Mouse (Mus musculus) liver, adult 2 months (tissue): ENCODE measurements around the gene Rbm15b. TPM values are rescaled to one million over a fixed set of nuclear protein-coding genes. Genes with fewer than 3 reads are reported as not detected.

Experiments used
- DNase-seq: peaks from one replicate; pipeline ENCODE4 v3.0.0-alpha.2; 2011; ENCODE audit warnings: low read depth, low spot score; ENCODE audit errors: extremely low read depth
- H3K27ac ChIP-seq: fragments of 200-500 bp; replicated peaks from 2 replicates; pipeline ENCODE4 v1.5.1; 2012; ENCODE audit warnings: low read depth, mild to moderate bottlenecking, control low read depth, inconsistent platforms, low read length; ENCODE audit not compliant: insufficient read depth
- H3K27me3 ChIP-seq: fragments of 200-500 bp; 2 replicates; pipeline ENCODE4 v1.6.1; 2012; ENCODE audit warnings: mild to moderate bottlenecking, moderate library complexity, low read length, inconsistent platforms; ENCODE audit not compliant: control insufficient read depth, insufficient read depth
- H3K36me3 ChIP-seq: fragments of 200-500 bp; 2 replicates; pipeline ENCODE4 v1.6.1; 2012; ENCODE audit warnings: low read length, inconsistent platforms; ENCODE audit not compliant: control insufficient read depth, insufficient read depth
- H3K4me1 ChIP-seq: fragments of 200-500 bp; 2 replicates; pipeline ENCODE4 v1.6.1; 2011; ENCODE audit warnings: low read length; ENCODE audit not compliant: control insufficient read depth, insufficient read depth
- H3K4me3 ChIP-seq: fragments of 200-500 bp; 2 replicates; pipeline ENCODE4 v1.5.1; 2011; ENCODE audit warnings: low read depth, mild to moderate bottlenecking, control low read depth, low read length, moderate library complexity; ENCODE audit not compliant: insufficient read depth
- H3K79me2 ChIP-seq: fragments of 200-500 bp; 2 replicates; pipeline ENCODE4 v1.6.1; 2012; ENCODE audit warnings: inconsistent platforms, mild to moderate bottlenecking, low read length, moderate library complexity; ENCODE audit not compliant: control insufficient read depth, insufficient read depth
- H3K9ac ChIP-seq: fragments of 200-500 bp; 2 replicates; pipeline ENCODE4 v1.6.1; 2012; ENCODE audit warnings: low read depth, mild to moderate bottlenecking, control low read depth, inconsistent platforms, low read length
- CTCF ChIP-seq: fragments of 200-500 bp; IDR thresholded peaks from 2 replicates; pipeline ENCODE4 v1.5.1; 2011; ENCODE audit warnings: low read depth, low read length, control low read depth
- POLR2A ChIP-seq: fragments of 200-500 bp; IDR thresholded peaks from 2 replicates; pipeline ENCODE4 v1.6.1; 2011; ENCODE audit warnings: low read length, control low read depth; ENCODE audit not compliant: insufficient read depth; ENCODE audit errors: extremely low read depth
- WGBS: fragments of 180-500 bp; shearing (Covaris S2); methylation state at CpG from one replicate; pipeline ENCODE4 v1.1.7; 2018; 5-methylcytosine and 5-hydroxymethylcytosine counted together
- polyA plus RNA-seq: library from polyadenylated mRNA; depleted of rRNA; stranded (reverse); fragments of >200 nt; gene quantifications from 2 replicates; pipeline ENCODE4 v1.2.3, GENCODE M21; 2012
- total RNA-seq: library from RNA; depleted of rRNA; stranded (reverse); fragments of >200 nt; gene quantifications from 2 replicates; pipeline ENCODE4 v1.2.3, GENCODE M21; 2014

The Rbm15b gene
- total and polyA plus RNA-seq, 2 experiments = 4.8 to 4.9 TPM

DNA sequence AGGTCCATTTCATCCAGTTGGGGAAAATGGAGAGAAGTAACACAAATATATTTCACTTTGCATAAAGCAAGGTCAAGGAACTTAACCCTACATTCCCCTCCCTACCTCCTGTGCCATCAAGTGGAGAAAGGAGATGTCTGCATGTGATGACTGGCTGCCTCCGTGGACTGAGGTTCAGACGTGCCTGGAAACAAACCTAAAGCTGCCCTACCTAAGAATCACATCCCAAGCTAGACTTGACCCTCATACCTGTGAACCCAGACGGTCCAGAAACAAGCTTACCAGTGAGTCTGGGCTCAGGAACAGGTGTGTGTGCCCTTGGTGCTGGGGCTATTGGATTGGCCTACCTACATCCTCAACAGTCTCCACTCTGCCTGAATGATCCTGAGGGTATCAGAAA is 6.1 kb upstream of the Rbm15b start:
- H3K27me3 ChIP-seq = no peaks in the 10 kb centered on the region
- DNase-seq = no peak
- H3K4me3 ChIP-seq = no peak overlapping the region
- peaks cover 6% of the 10 kb centered on the region; the same call in 1 of the 2 replicates for H3K79me2 ChIP-seq
- no peak overlapping the region for H3K9ac ChIP-seq
- H3K36me3 ChIP-seq = peaks cover 20% of the 10 kb centered on the region
- no peak for TF ChIP-seq POLR2A
- TF ChIP-seq CTCF = no peak
- WGBS = 73% methylated on average over 3 of the region's 3 CpGs
- H3K27ac ChIP-seq = no peak overlapping the region
- H3K4me1 ChIP-seq = peaks cover 19% of the 10 kb centered on the region

DNA sequence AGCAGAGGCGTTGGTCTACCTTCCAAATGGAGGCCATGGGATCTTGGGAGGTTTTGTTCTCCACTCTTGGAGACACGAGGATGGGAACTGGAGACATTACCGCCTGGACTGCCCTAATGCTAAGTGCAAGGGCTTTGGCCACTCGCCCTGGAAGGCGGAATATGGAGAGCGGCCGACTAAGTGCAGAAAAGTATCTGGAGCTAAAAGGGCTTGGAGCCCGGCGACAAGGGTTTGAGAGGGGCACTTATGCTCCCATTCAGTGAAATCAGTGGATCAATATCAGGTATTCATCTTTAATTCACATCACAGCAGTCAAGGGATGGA is 5.3 kb upstream of the Rbm15b start:
- Histone ChIP-seq H3K27ac (peak overlapping the region; percentile 89), H3K27me3 (no peaks in the 10 kb centered on the region), H3K36me3 (peaks cover 24% of the 10 kb centered on the region), H3K4me1 (peaks cover 22% of the 10 kb centered on the region), H3K79me2 (peaks cover 6% of the 10 kb centered on the region; the same call in 1 of the 2 replicates), H3K9ac (peak overlapping the region; percentile 74), H3K4me3 (peak overlapping the region; percentile 72)
- DNase-seq = no peak
- TF ChIP-seq CTCF (no peak), POLR2A (no peak)
- 0% methylated on average over 9 of the region's 9 CpGs for WGBS

DNA sequence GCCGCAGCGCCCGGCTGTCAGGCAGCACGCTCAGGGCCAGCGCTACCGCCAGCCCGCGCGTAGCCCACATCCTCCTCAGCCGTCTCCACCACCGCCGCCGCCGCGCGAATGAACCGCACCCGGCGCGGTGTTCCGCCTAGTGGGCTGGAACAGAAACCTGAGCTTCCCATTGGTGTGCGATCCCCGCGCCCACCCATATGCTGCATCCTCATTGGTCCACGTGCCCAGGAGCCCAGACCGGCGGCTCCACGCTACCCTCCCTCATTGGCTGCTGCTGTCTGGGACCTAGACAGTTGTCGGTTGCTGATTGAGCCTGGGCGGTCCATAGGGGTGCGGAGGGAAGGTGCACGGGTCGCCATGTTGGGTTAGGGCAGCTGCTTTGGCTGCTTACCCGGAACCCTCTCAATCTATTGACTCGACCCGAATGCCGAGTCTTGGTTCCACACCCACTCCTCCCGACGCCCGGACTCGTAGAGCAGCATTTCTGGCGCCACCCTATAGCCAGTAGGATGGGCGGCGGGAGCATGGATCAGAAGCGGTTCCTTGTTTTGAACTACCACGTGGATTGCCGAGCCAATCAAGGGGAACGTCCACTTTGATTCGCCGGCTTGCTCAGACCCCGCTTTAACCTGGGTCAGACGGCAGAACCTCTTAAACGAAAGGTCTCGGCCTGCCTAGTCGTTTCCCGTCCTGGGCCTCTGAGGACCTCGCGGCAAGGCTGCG is 4.8 kb upstream of the Rbm15b start, which contains the start of gene Manf:
TSS of gene Manf (minus strand) at position 151 of the 723 bp plus-strand sequence.
- peak; percentile 95 for DNase-seq

DNA sequence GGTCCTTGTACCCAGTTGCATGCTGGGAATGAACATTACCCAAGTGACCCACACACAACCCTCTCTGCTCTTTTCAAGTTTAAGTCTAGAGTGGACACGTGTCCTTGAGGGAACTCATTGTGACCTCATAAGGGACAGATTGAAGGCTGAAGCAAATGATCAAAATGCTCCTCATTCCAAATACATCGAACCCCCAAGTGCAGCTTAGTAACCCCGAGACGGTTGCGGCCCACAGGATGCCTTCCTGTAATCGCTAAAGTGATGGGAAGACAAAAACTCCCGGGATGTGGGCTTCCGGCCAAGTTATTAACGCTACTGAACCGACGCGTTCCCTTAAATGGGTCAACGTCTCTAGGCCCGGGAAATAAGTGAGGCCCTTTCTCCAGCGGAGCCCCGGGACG is 4.1 kb upstream of the Rbm15b start:
- Histone ChIP-seq H3K4me1 (peaks cover 24% of the 10 kb centered on the region), H3K27me3 (no peaks in the 10 kb centered on the region), H3K4me3 (peak overlapping the region; percentile 89), H3K9ac (peak overlapping the region; percentile 95), H3K79me2 (peaks cover 6% of the 10 kb centered on the region; the same call in 1 of the 2 replicates), H3K36me3 (peaks cover 24% of the 10 kb centered on the region), H3K27ac (peak overlapping the region; percentile 85)
- TF ChIP-seq CTCF (no peak), POLR2A (no peak)
- DNase-seq = peak; percentile 36
- under 1% methylated on average over 17 of the region's 17 CpGs for whole genome bisulfite sequencing

More for the DNA sequence above, 4.8 kb upstream of the Rbm15b start, which contains the start of gene Manf:
- Histone ChIP-seq H3K9ac (peak within 1 kb of the TSS; percentile 95), H3K4me1 (peaks cover 24% of the 10 kb centered on the region), H3K79me2 (peaks cover 6% of the 10 kb centered on the region; the same call in 1 of the 2 replicates), H3K4me3 (peak within 1 kb of the TSS; percentile 89), H3K36me3 (peaks cover 24% of the 10 kb centered on the region), H3K27ac (peak within 1 kb of the TSS; percentile 89), H3K27me3 (no peaks in the 10 kb centered on the region)
- TF ChIP-seq POLR2A (peak; percentile 98), CTCF (no peak)
- WGBS = under 1% methylated on average over 59 of the region's 59 CpGs

DNA sequence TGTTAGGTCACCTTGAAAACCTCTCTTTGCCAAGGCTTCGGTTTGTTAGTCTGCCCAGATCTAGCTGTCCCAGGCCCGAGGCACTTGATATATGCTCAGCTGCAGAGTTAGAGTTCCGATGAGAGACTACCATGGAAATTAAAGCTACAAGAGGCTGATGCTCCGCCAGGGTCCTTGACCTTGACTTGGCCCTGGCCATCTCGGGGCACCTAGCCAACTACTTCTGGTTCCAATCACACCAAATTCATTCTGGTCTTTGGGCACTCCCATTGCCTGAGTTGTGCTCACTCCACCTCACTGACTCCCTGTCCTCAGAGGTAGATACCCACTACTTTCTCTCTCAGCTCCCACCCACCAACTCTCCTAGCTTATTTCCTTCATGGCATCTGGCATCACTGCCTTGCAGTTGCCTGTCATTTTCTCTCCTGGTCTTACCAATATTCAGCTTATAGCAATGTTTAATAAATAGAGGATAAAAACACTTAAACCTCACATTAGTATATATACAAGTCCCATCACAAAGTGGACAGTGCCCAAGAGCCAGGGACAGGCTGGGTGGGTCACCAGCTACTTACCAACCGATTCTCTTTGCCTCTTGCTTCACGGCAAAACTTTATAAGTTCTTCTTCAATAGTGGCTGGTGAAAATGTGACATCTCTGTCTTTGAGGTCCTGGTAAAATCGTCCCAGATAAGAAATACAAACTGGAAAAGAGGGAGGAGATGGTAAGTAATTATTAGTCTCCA is 3.4 kb upstream of the Rbm15b start:
- peaks cover 13% of the 10 kb centered on the region for H3K79me2 ChIP-seq
- DNase-seq = peak; percentile 63
- peaks cover 24% of the 10 kb centered on the region for H3K36me3 ChIP-seq
- WGBS = 12% methylated on average over 8 of the region's 8 CpGs
- no peak for TF ChIP-seq POLR2A
- TF ChIP-seq CTCF = no peak
- peak overlapping the region; percentile 89; the same call in 1 of the 2 replicates for H3K4me3 ChIP-seq
- H3K4me1 ChIP-seq = peaks cover 26% of the 10 kb centered on the region
- H3K9ac ChIP-seq = peak overlapping the region; percentile 18; the same call in 1 of the 2 replicates
- no peaks in the 10 kb centered on the region for H3K27me3 ChIP-seq
- H3K27ac ChIP-seq = peak overlapping the region; percentile 9; the same call in 1 of the 2 replicates
